Mouse (Mus musculus): ENCODE data around the gene Brca1.

GRCm38 (mm10) chr11:101477552-101478211, 74.1 kb downstream of the Brca1 start:
- no peak for TF ChIP-seq CTCF (IDR thresholded peaks at IDR 0.05; ENCODE audit: borderline replicate concordance, insufficient read depth, low read depth, low read length)
- no peak for TF ChIP-seq POLR2A (IDR thresholded peaks at IDR 0.05; ENCODE audit: borderline replicate concordance, insufficient read depth, low read length)

All from cerebellum, adult 2 months (tissue).